Mouse (Mus musculus): ENCODE measurements around the gene Fmo5. TPM values are rescaled to one million over a fixed set of nuclear protein-coding genes. Genes with fewer than 3 reads are reported as not detected.

Fmo5 gene
- total RNA-seq, 1 experiment = 0.27 TPM

- in situ Hi-C loops (cut with MboI; ENCODE audit: low sequenced_read_pairs in 2 of 2, unreplicated experiment in 2 of 2) = no loop called here
- no peaks in the 10 kb centered on the region for H3K4me1 ChIP-seq (ENCODE audit: control insufficient read depth in 2 of 2, insufficient read depth in 2 of 2, low read length in 2 of 2, poor library complexity in 1 of 2)
- H3K36me3 ChIP-seq (ENCODE audit: control insufficient read depth, insufficient read depth, low read length, poor library complexity, severe bottlenecking) = no peaks in the 10 kb centered on the region
- TF ChIP-seq CHD2 (IDR thresholded peaks at IDR 0.05; ENCODE audit: low read depth, low read length) (no peak), ZNF384 (IDR thresholded peaks at IDR 0.05; ENCODE audit: low read depth, low read length) (no peak), HCFC1 (IDR thresholded peaks at IDR 0.05; ENCODE audit: borderline replicate concordance, insufficient read depth, low read length) (no peak), ZC3H11A (IDR thresholded peaks at IDR 0.05; ENCODE audit: borderline replicate concordance, low read depth, low read length) (no peak), MAFK (IDR thresholded peaks at IDR 0.05; ENCODE audit: insufficient read depth, low read depth, low read length) (no peak)
- no peak overlapping the region for H3K4me3 ChIP-seq (ENCODE audit: insufficient read depth in 1 of 2, low read depth in 1 of 2, low read length in 2 of 2, poor library complexity in 1 of 2, severe bottlenecking in 1 of 2)
- no peak overlapping the region for H3K9ac ChIP-seq (ENCODE audit: insufficient read depth, low read depth, low read length, poor library complexity, severe bottlenecking)
- DNase-seq (ENCODE audit: low read depth, low spot score) = no peak
- no peaks in the 10 kb centered on the region for H3K9me3 ChIP-seq (ENCODE audit: control insufficient read depth, insufficient read depth, low read depth, low read length)
- H3K27ac ChIP-seq (ENCODE audit: insufficient read depth, low read depth, low read length, poor library complexity, severe bottlenecking) = no peak overlapping the region
These were observed 4.9 kb downstream of the Fmo5 start for GRCm38 (mm10) chr3:97633456-97633855.

DNA sequence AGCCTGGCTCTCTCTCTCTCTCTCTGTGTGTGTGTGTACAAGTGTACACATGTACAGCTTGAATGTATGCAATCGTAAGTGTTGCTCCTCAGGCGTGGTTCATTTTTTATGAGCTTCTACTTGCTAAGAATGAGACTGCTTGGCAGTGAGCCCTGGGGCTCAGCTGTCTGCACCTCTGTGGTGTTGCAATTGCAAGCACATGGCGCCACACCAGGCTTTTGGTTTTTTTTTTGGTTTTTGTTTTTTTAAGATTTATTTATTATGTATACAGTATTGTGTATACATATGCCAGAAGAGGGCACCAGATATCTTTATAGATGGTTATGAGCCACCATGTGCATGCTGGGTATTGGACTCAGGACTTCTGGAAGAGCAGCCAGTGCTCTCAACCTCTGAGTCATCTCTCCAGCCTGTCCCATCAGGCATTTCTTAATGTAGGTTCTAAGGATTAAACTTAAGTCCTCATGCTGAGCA is 5.7 kb downstream of the Fmo5 start:
- H3K9ac ChIP-seq (ENCODE audit: insufficient read depth, low read depth, low read length, poor library complexity, severe bottlenecking) = no peak overlapping the region
- H3K4me3 ChIP-seq (ENCODE audit: insufficient read depth in 1 of 2, low read depth in 1 of 2, low read length in 2 of 2, poor library complexity in 1 of 2, severe bottlenecking in 1 of 2) = no peak overlapping the region
- no peaks in the 10 kb centered on the region for H3K9me3 ChIP-seq (ENCODE audit: control insufficient read depth, insufficient read depth, low read depth, low read length)
- TF ChIP-seq CHD2 (IDR thresholded peaks at IDR 0.05; ENCODE audit: low read depth, low read length) (no peak), MAFK (IDR thresholded peaks at IDR 0.05; ENCODE audit: insufficient read depth, low read depth, low read length) (no peak), ZNF384 (IDR thresholded peaks at IDR 0.05; ENCODE audit: low read depth, low read length) (no peak)
- in situ Hi-C loops (cut with MboI; ENCODE audit: low sequenced_read_pairs in 2 of 2, unreplicated experiment in 2 of 2) = no loop called here
- no peak overlapping the region for H3K27ac ChIP-seq (ENCODE audit: insufficient read depth, low read depth, low read length, poor library complexity, severe bottlenecking)
- no peak for DNase-seq (ENCODE audit: low read depth, low spot score)
- H3K36me3 ChIP-seq (ENCODE audit: control insufficient read depth, insufficient read depth, low read length, poor library complexity, severe bottlenecking) = no peaks in the 10 kb centered on the region
- no peaks in the 10 kb centered on the region for H3K4me1 ChIP-seq (ENCODE audit: control insufficient read depth in 2 of 2, insufficient read depth in 2 of 2, low read length in 2 of 2, poor library complexity in 1 of 2)

- Histone ChIP-seq H3K36me3 (ENCODE audit: control insufficient read depth, insufficient read depth, low read length, poor library complexity, severe bottlenecking) (no peaks in the 10 kb centered on the region), H3K9me3 (ENCODE audit: control insufficient read depth, insufficient read depth, low read depth, low read length) (no peaks in the 10 kb centered on the region), H3K4me3 (ENCODE audit: insufficient read depth in 1 of 2, low read depth in 1 of 2, low read length in 2 of 2, poor library complexity in 1 of 2, severe bottlenecking in 1 of 2) (no peak overlapping the region), H3K27ac (ENCODE audit: insufficient read depth, low read depth, low read length, poor library complexity, severe bottlenecking) (no peak overlapping the region), H3K9ac (ENCODE audit: insufficient read depth, low read depth, low read length, poor library complexity, severe bottlenecking) (no peak overlapping the region), H3K4me1 (ENCODE audit: control insufficient read depth in 2 of 2, insufficient read depth in 2 of 2, low read length in 2 of 2, poor library complexity in 1 of 2) (no peaks in the 10 kb centered on the region)
- no peak for DNase-seq (ENCODE audit: low read depth, low spot score)
- no peak for TF ChIP-seq MAFK (IDR thresholded peaks at IDR 0.05; ENCODE audit: insufficient read depth, low read depth, low read length)
- no peak for TF ChIP-seq ZNF384 (IDR thresholded peaks at IDR 0.05; ENCODE audit: low read depth, low read length)
- TF ChIP-seq ZC3H11A (IDR thresholded peaks at IDR 0.05; ENCODE audit: borderline replicate concordance, low read depth, low read length) = no peak
- no peak for TF ChIP-seq HCFC1 (IDR thresholded peaks at IDR 0.05; ENCODE audit: borderline replicate concordance, insufficient read depth, low read length)
- TF ChIP-seq CHD2 (IDR thresholded peaks at IDR 0.05; ENCODE audit: low read depth, low read length) = no peak
- in situ Hi-C loops (cut with MboI; ENCODE audit: low sequenced_read_pairs in 2 of 2, unreplicated experiment in 2 of 2) = no loop called here
These were observed 12.8 kb downstream of the Fmo5 start for GRCm38 (mm10) chr3:97641396-97641795.

DNA sequence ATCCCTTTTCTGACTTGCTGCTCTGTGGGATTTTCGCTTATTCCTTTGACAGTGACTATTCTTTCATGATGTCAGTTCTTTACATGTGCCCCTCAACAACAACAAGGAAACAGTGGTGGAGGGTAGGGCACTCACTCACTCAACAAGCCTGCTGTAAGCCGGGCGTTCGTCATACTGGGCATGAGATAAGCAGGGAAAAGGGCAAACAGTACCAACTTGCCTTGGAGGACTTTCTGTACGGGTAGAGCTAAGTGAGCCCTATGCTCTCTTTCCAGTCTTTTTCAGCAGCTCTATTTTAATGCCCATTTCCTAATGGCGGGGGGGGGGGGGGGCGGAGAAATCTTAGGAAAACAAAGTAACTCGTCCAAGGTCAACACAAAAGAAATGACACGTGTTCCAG is 13.4 kb downstream of the Fmo5 start:
- in situ Hi-C loops (cut with MboI; ENCODE audit: low sequenced_read_pairs in 2 of 2, unreplicated experiment in 2 of 2) = no loop called here
- Histone ChIP-seq H3K4me3 (ENCODE audit: insufficient read depth in 1 of 2, low read depth in 1 of 2, low read length in 2 of 2, poor library complexity in 1 of 2, severe bottlenecking in 1 of 2) (no peak overlapping the region), H3K9me3 (ENCODE audit: control insufficient read depth, insufficient read depth, low read depth, low read length) (no peaks in the 10 kb centered on the region), H3K4me1 (ENCODE audit: control insufficient read depth in 2 of 2, insufficient read depth in 2 of 2, low read length in 2 of 2, poor library complexity in 1 of 2) (no peaks in the 10 kb centered on the region), H3K9ac (ENCODE audit: insufficient read depth, low read depth, low read length, poor library complexity, severe bottlenecking) (no peak overlapping the region), H3K36me3 (ENCODE audit: control insufficient read depth, insufficient read depth, low read length, poor library complexity, severe bottlenecking) (no peaks in the 10 kb centered on the region), H3K27ac (ENCODE audit: insufficient read depth, low read depth, low read length, poor library complexity, severe bottlenecking) (no peak overlapping the region)
- no peak for TF ChIP-seq CHD2 (IDR thresholded peaks at IDR 0.05; ENCODE audit: low read depth, low read length)
- TF ChIP-seq ZNF384 (IDR thresholded peaks at IDR 0.05; ENCODE audit: low read depth, low read length) = no peak
- TF ChIP-seq ZC3H11A (IDR thresholded peaks at IDR 0.05; ENCODE audit: borderline replicate concordance, low read depth, low read length) = no peak
- TF ChIP-seq HCFC1 (IDR thresholded peaks at IDR 0.05; ENCODE audit: borderline replicate concordance, insufficient read depth, low read length) = no peak
- no peak for TF ChIP-seq MAFK (IDR thresholded peaks at IDR 0.05; ENCODE audit: insufficient read depth, low read depth, low read length)
- DNase-seq (ENCODE audit: low read depth, low spot score) = no peak

DNA sequence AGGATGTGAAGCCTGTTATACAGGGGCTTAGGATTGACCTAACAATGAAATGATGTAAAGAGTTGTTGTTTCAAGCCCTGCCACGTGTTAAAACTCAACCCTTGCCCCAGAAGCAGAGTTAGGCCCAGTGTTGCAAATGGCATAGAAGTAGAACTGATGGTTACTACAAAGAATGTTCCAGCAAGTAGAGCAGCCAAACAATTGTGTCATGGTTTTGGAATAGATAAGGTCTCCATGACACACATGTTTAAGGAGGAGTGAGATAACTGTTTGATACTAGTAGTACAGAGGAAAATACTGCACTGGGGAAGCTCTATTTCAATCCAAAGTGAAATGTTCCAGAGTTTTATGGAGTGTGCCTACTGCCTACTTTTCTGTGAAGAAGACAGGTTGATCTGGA is 19.9 kb downstream of the Fmo5 start:
- Histone ChIP-seq H3K36me3 (ENCODE audit: control insufficient read depth, insufficient read depth, low read length, poor library complexity, severe bottlenecking) (no peaks in the 10 kb centered on the region), H3K9ac (ENCODE audit: insufficient read depth, low read depth, low read length, poor library complexity, severe bottlenecking) (no peak overlapping the region), H3K9me3 (ENCODE audit: control insufficient read depth, insufficient read depth, low read depth, low read length) (no peaks in the 10 kb centered on the region; the same call in 1 of the 2 replicates), H3K27ac (ENCODE audit: insufficient read depth, low read depth, low read length, poor library complexity, severe bottlenecking) (no peak overlapping the region), H3K4me3 (ENCODE audit: insufficient read depth in 1 of 2, low read depth in 1 of 2, low read length in 2 of 2, poor library complexity in 1 of 2, severe bottlenecking in 1 of 2) (no peak overlapping the region), H3K4me1 (ENCODE audit: control insufficient read depth in 2 of 2, insufficient read depth in 2 of 2, low read length in 2 of 2, poor library complexity in 1 of 2) (no peaks in the 10 kb centered on the region)
- in situ Hi-C loops (cut with MboI; ENCODE audit: low sequenced_read_pairs in 2 of 2, unreplicated experiment in 2 of 2) = no loop called here
- no peak for DNase-seq (ENCODE audit: low read depth, low spot score)
- TF ChIP-seq MAFK (IDR thresholded peaks at IDR 0.05; ENCODE audit: insufficient read depth, low read depth, low read length) (no peak), HCFC1 (IDR thresholded peaks at IDR 0.05; ENCODE audit: borderline replicate concordance, insufficient read depth, low read length) (no peak), ZNF384 (IDR thresholded peaks at IDR 0.05; ENCODE audit: low read depth, low read length) (no peak), CHD2 (IDR thresholded peaks at IDR 0.05; ENCODE audit: low read depth, low read length) (no peak), ZC3H11A (IDR thresholded peaks at IDR 0.05; ENCODE audit: borderline replicate concordance, low read depth, low read length) (no peak)

Measured in ES-E14 (cell line).